Mouse (Mus musculus) neural tube, embryonic 14.5 days (tissue): ENCODE data around the gene Dcdc2c. TPM values are rescaled to one million over a fixed set of nuclear protein-coding genes. Genes with fewer than 3 reads are reported as not detected.
A peak's percentile ranks its signal among the peaks of the same experiment; 100 is the strongest.

Experiments
- ATAC-seq: fragments of 200-750 bp; cut with Nextera tagmentation; 2 replicates; pipeline ENCODE4 v1.8.0; 2017; ENCODE audit warnings: low read depth, mild to moderate bottlenecking, moderate TSS enrichment, moderate library complexity
- H3K27ac ChIP-seq: fragments of 300-500 bp; sonication (generic); 2 replicates; pipeline ENCODE4 v1.5.1; 2014; ENCODE audit warnings: low read depth, mild to moderate bottlenecking, control low read depth, low read length, moderate library complexity, mixed read lengths
- H3K27me3 ChIP-seq: fragments of 300-500 bp; sonication (generic); 2 replicates; pipeline ENCODE4 v1.6.1; 2014; ENCODE audit warnings: low read length; ENCODE audit not compliant: control insufficient read depth, insufficient read depth
- H3K36me3 ChIP-seq: fragments of 300-500 bp; sonication (generic); 2 replicates; pipeline ENCODE4 v1.6.1; 2014; ENCODE audit warnings: low read length, mixed read lengths; ENCODE audit not compliant: control insufficient read depth, insufficient read depth
- H3K4me1 ChIP-seq: fragments of 300-500 bp; sonication (generic); 2 replicates; pipeline ENCODE4 v1.6.1; 2014; ENCODE audit warnings: low read length; ENCODE audit not compliant: control insufficient read depth, insufficient read depth
- H3K4me2 ChIP-seq: fragments of 300-500 bp; sonication (generic); 2 replicates; pipeline ENCODE4 v1.6.1; 2014; ENCODE audit warnings: mild to moderate bottlenecking, low read depth, low read length, control low read depth
- H3K4me3 ChIP-seq: fragments of 300-500 bp; sonication (generic); 2 replicates; pipeline ENCODE4 v1.5.1; 2014; ENCODE audit warnings: low read depth, low read length, control low read depth, mixed read lengths
- H3K9ac ChIP-seq: fragments of 300-500 bp; sonication (generic); replicated peaks from 2 replicates; pipeline ENCODE4 v1.6.1; 2014; ENCODE audit warnings: low read depth, mild to moderate bottlenecking, control low read depth, low read length, mixed read lengths
- H3K9me3 ChIP-seq: fragments of 300-500 bp; sonication (generic); 2 replicates; pipeline ENCODE4 v1.6.1; 2016; ENCODE audit warnings: low read length; ENCODE audit not compliant: control insufficient read depth
- WGBS: fragments of 180-500 bp; shearing (Covaris S2); extraction: QIAGEN DNeasy Blood & Tissue Kit; methylation state at CpG from one replicate; pipeline ENCODE4 v1.1.7; 2014; 5-methylcytosine and 5-hydroxymethylcytosine counted together
- polyA plus RNA-seq: library from polyadenylated mRNA; unstranded; fragments of >200 nt; fragmentation: Nextera tagmentation; extraction: Ambion mirVana; gene quantifications from 2 replicates; pipeline ENCODE4 v1.2.1, GENCODE M21; 2014

The Dcdc2c gene
- polyA plus RNA-seq, 1 experiment from 2014 or later = 0.33 TPM

GRCm38 (mm10) chr12:28416957-28417356, 135.2 kb downstream of the Dcdc2c start:
- Histone ChIP-seq H3K4me1 (no peaks in the 10 kb centered on the region), H3K9me3 (no peaks in the 10 kb centered on the region), H3K4me2 (no peak overlapping the region), H3K4me3 (no peak overlapping the region), H3K27me3 (no peaks in the 10 kb centered on the region), H3K9ac (no peak overlapping the region), H3K36me3 (no peaks in the 10 kb centered on the region), H3K27ac (no peak overlapping the region)
- 82% methylated on average over 4 of the region's 4 CpGs for WGBS
- ATAC-seq = no peak

- Histone ChIP-seq H3K4me3 (no peak overlapping the region), H3K4me1 (no peaks in the 10 kb centered on the region), H3K9ac (no peak overlapping the region), H3K27me3 (no peaks in the 10 kb centered on the region), H3K36me3 (no peaks in the 10 kb centered on the region), H3K9me3 (no peaks in the 10 kb centered on the region), H3K4me2 (no peak overlapping the region), H3K27ac (no peak overlapping the region)
- no peak for ATAC-seq
- WGBS = 93% methylated on average over 10 of the region's 10 CpGs
These were observed 144.4 kb downstream of the Dcdc2c start for GRCm38 (mm10) chr12:28407656-28408405.

- no peaks in the 10 kb centered on the region for H3K36me3 ChIP-seq
- no peak overlapping the region for H3K9ac ChIP-seq
- ATAC-seq = no peak
- no peak overlapping the region for H3K27ac ChIP-seq
- H3K27me3 ChIP-seq = no peaks in the 10 kb centered on the region
- 0 out of 2 replicates have a peak, but pooled peaks cover 4% of the 10 kb centered on the region for H3K4me1 ChIP-seq
- no peaks in the 10 kb centered on the region for H3K9me3 ChIP-seq
- H3K4me2 ChIP-seq = no peak overlapping the region
- 65% methylated on average over 4 of the region's 4 CpGs for WGBS
- no peak overlapping the region for H3K4me3 ChIP-seq
These were observed 149.9 kb downstream of the Dcdc2c start for GRCm38 (mm10) chr12:28402256-28402655.

- Histone ChIP-seq H3K36me3 (no peaks in the 10 kb centered on the region), H3K4me3 (no peak overlapping the region), H3K9me3 (no peaks in the 10 kb centered on the region), H3K9ac (no peak overlapping the region), H3K4me1 (0 out of 2 replicates have a peak, but pooled peaks cover 4% of the 10 kb centered on the region), H3K27ac (no peak overlapping the region), H3K27me3 (no peaks in the 10 kb centered on the region), H3K4me2 (no peak overlapping the region)
- WGBS = 54% methylated on average over 5 of the region's 5 CpGs
- no peak for ATAC-seq
These were observed 150.8 kb downstream of the Dcdc2c start for GRCm38 (mm10) chr12:28401372-28401771.

GRCm38 (mm10) chr12:28392129-28392528, 160.1 kb downstream of the Dcdc2c start:
- Histone ChIP-seq H3K9ac (no peak overlapping the region), H3K4me1 (peaks cover 6% of the 10 kb centered on the region; the same call in 1 of the 2 replicates), H3K9me3 (no peaks in the 10 kb centered on the region), H3K27ac (no peak overlapping the region), H3K36me3 (no peaks in the 10 kb centered on the region), H3K4me2 (no peak overlapping the region), H3K4me3 (no peak overlapping the region), H3K27me3 (peaks cover 10% of the 10 kb centered on the region)
- WGBS = 10% methylated on average over 6 of the region's 6 CpGs
- peak; percentile 46; the same call in 1 of the 2 replicates for ATAC-seq

Other genes with a start within 250 kb of the Dcdc2c start
- gene Allc, start 30.1 kb upstream of the Dcdc2c start, polyA plus RNA-seq = not detected in 2 replicates
- gene Colec11, start 71.0 kb upstream of the Dcdc2c start, polyA plus RNA-seq = 0.80 and 0.94 TPM in 2 replicates
- gene Rps7, start 83.6 kb upstream of the Dcdc2c start, polyA plus RNA-seq = 537 and 647 TPM in 2 replicates
- 19.5 and 21.7 TPM in 2 replicates for gene Rnaseh1, start 97.2 kb upstream of the Dcdc2c start, polyA plus RNA-seq
- gene Adi1, start 122.8 kb upstream of the Dcdc2c start, polyA plus RNA-seq = 25.4 and 26.7 TPM in 2 replicates
- 43.6 and 46.9 TPM in 2 replicates for gene Trappc12, start 198.1 kb upstream of the Dcdc2c start, polyA plus RNA-seq
- 72.5 and 77.3 TPM in 2 replicates for gene Eipr1, start 199.4 kb upstream of the Dcdc2c start, polyA plus RNA-seq